Mouse (Mus musculus) heart, embryonic 16.5 days (tissue): ENCODE data around the gene Ldhd. TPM values are rescaled to one million over a fixed set of nuclear protein-coding genes. Genes with fewer than 3 reads are reported as not detected.

Experiments
- ATAC-seq: fragments of 200-750 bp; cut with Nextera tagmentation; replicated peaks from 2 replicates; pipeline ENCODE4 v1.8.0; 2017; ENCODE audit warnings: moderate number of reproducible peaks; ENCODE audit not compliant: insufficient read depth, low FRiP score; ENCODE audit errors: extremely low read depth
- H3K27ac ChIP-seq: fragments of 300-500 bp; sonication (generic); 2 replicates; pipeline ENCODE4 v1.5.1; 2014; ENCODE audit warnings: mild to moderate bottlenecking, low read length, control low read depth, moderate library complexity
- H3K27me3 ChIP-seq: fragments of 300-500 bp; sonication (generic); 2 replicates; pipeline ENCODE4 v1.6.1; 2014; ENCODE audit warnings: low read length, mixed read lengths; ENCODE audit not compliant: control insufficient read depth, insufficient read depth
- H3K36me3 ChIP-seq: fragments of 300-500 bp; sonication (generic); 2 replicates; pipeline ENCODE4 v1.6.1; 2014; ENCODE audit not compliant: control insufficient read depth, insufficient read depth
- H3K4me1 ChIP-seq: fragments of 300-500 bp; sonication (generic); 2 replicates; pipeline ENCODE4 v1.6.1; 2014; ENCODE audit warnings: low read length, mixed read lengths; ENCODE audit not compliant: control insufficient read depth, insufficient read depth
- H3K4me2 ChIP-seq: fragments of 300-500 bp; sonication (generic); 2 replicates; pipeline ENCODE4 v1.6.1; 2014; ENCODE audit warnings: low read depth, mild to moderate bottlenecking, control low read depth, low read length
- H3K4me3 ChIP-seq: fragments of 300-500 bp; sonication (generic); 2 replicates; pipeline ENCODE4 v1.5.1; 2014; ENCODE audit warnings: mild to moderate bottlenecking, control low read depth, low read length
- H3K9ac ChIP-seq: fragments of 300-500 bp; sonication (generic); 2 replicates; pipeline ENCODE4 v1.6.1; 2014; ENCODE audit warnings: low read length, control low read depth
- H3K9me3 ChIP-seq: fragments of 300-500 bp; sonication (generic); replicated peaks from 2 replicates; pipeline ENCODE4 v1.6.1; 2016; ENCODE audit warnings: low read length; ENCODE audit not compliant: control insufficient read depth
- WGBS: fragments of 180-500 bp; shearing (Covaris S2); extraction: QIAGEN DNeasy Blood & Tissue Kit; methylation state at CpG from one replicate; pipeline ENCODE4 v1.1.7; 2014; 5-methylcytosine and 5-hydroxymethylcytosine counted together
- polyA plus RNA-seq: library from polyadenylated mRNA; unstranded; fragments of >200 nt; fragmentation: Nextera tagmentation; extraction: Ambion mirVana; gene quantifications from 2 replicates; pipeline ENCODE4 v1.2.1, GENCODE M21; 2015

Gene Ldhd
- polyA plus RNA-seq, 1 experiment from 2014 or later, result 1.2 TPM

DNA sequence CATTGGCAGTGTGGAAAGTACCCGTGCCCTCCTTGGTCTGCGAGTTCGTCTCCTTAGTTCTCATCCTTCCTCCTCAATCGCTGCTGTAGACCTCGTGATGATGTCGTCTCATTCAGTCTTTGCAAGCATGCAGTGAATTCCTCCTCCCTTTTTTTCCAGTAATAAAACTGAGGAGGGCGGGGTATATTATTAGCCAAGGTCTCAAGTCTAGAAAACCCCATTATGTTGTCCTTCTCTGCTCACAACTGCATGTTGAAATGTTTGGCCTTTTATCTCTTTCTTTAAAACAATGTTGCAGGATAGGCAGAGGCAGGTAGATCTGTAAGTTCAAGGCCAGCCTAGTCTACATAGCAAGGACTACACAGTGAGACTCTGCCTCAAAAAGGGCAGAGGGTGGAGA is 22.8 kb downstream of the Ldhd start:
- H3K4me1 ChIP-seq, result no peaks in the 10 kb centered on the region
- H3K9me3 ChIP-seq, result no peaks in the 10 kb centered on the region
- H3K36me3 ChIP-seq, result peaks cover 5% of the 10 kb centered on the region; the same call in 1 of the 2 replicates
- no peak overlapping the region for H3K4me2 ChIP-seq
- no peak overlapping the region for H3K9ac ChIP-seq
- H3K27me3 ChIP-seq, result no peaks in the 10 kb centered on the region
- H3K4me3 ChIP-seq, result no peak overlapping the region
- H3K27ac ChIP-seq, result no peak overlapping the region
- 85% methylated on average over 7 of the region's 7 CpGs for WGBS
- ATAC-seq, result no peak

DNA sequence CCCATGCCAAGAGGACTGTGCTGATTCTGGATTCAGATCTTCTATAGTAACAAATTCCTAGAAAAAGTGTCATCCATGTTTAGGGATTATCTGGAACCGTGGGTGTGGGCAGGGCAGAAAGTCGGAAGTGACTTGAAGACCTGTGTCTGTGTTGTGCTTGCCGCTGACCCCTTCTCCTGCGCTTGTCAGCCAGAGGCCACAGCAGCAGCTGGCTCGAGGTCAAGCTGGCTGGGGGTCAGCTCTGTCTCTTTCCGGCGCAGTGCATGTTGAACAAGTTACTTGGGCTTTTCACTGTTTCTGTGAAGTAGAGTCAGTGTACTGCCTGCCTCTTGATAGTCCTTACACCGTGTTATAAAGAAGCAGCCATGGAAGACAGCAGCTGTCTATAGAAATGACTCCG is 23.2 kb downstream of the Ldhd start:
- no peaks in the 10 kb centered on the region for H3K27me3 ChIP-seq
- H3K27ac ChIP-seq, result no peak overlapping the region
- 77% methylated on average over 9 of the region's 9 CpGs for WGBS
- H3K36me3 ChIP-seq, result peaks cover 3% of the 10 kb centered on the region; the same call in 1 of the 2 replicates
- no peaks in the 10 kb centered on the region for H3K9me3 ChIP-seq
- H3K4me3 ChIP-seq, result no peak overlapping the region
- no peak overlapping the region for H3K9ac ChIP-seq
- H3K4me1 ChIP-seq, result no peaks in the 10 kb centered on the region
- no peak for ATAC-seq
- H3K4me2 ChIP-seq, result no peak overlapping the region

DNA sequence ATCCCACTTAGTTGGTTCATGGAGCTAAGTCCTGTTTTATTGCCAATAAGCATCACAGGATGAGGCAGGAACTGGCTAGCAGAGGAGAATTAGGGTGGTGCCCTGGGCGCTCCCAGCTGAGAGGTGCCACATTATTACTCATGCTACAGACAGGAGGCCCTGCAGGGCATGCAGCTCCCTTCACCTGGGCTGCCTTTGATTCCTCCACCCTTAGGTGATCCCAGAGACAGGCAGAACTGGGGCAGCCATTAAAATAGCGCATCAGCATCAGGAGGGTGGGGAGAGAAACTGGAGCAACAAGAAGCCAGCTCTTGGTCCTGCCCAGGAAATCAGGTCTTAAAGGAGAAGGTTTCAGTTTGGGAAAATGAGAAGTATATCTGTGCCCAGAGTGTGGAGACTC is 25.2 kb downstream of the Ldhd start:
- ATAC-seq, result no peak
- Histone ChIP-seq H3K4me1 (peaks cover 4% of the 10 kb centered on the region), H3K27ac (no peak overlapping the region), H3K4me2 (no peak overlapping the region), H3K9ac (no peak overlapping the region), H3K27me3 (no peaks in the 10 kb centered on the region), H3K36me3 (no peaks in the 10 kb centered on the region), H3K9me3 (no peaks in the 10 kb centered on the region), H3K4me3 (no peak overlapping the region)
- 85% methylated on average over 2 of the region's 2 CpGs for WGBS

DNA sequence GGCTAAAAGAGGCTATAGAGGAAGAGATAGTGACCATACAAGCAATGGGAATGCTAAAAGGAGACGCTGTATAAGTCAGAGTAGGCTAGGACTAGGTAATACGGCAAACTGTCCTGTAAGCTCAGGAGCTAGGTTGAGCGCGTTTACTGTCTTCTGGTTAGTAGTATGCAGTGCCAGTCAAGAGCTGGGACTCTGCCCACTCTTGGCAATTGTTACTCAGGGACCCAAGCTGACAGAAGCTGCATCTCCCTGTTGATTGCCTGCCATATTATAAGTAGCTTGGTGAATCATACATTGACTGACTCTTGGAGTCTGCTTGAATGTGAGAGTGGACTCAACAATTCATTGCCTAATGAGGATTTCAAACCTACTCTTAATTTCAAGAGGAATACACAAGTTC is 28.1 kb downstream of the Ldhd start:
- WGBS, result 96% methylated on average over 4 of the region's 4 CpGs
- no peaks in the 10 kb centered on the region for H3K36me3 ChIP-seq
- no peak overlapping the region for H3K4me2 ChIP-seq
- no peak overlapping the region for H3K27ac ChIP-seq
- no peaks in the 10 kb centered on the region for H3K27me3 ChIP-seq
- no peak overlapping the region for H3K4me3 ChIP-seq
- H3K9ac ChIP-seq, result no peak overlapping the region
- peaks cover 28% of the 10 kb centered on the region for H3K4me1 ChIP-seq
- H3K9me3 ChIP-seq, result no peaks in the 10 kb centered on the region
- no peak for ATAC-seq

DNA sequence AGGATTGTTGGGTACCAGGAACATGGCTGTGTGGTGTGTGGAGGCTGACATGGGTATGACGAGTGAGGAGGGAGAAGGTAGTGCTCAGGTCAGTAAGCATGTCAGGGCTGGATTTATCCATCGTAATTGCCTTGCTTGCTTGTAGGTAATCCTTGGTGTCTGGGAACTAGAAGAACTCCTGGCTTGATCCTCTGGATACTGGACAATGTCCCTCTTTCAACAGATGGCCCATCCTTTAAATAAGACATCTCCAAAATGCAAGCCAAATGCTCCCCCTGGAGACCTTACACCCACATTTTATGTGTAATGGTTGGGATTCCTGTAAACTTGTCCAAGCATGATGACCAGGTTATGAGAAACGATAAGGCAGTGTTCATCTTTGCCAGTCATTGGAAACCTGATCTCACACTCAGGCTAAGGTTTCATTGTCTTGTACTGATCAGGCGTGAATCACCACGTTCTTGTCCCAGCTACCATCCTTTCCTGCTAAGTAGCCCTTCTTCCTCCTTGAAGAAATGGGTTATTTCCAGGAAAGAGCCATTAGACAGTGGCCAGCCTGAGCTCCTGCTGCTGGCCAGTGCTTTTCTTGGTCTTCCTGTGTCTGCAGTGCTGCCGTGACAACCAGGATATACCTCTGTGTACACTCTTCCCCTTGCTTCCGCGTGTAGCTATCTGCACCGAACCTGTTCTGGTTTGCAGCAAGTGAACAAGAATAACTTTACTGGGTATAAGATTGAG is 30.3 kb downstream of the Ldhd start:
- no peak for ATAC-seq
- H3K9me3 ChIP-seq, result no peaks in the 10 kb centered on the region
- WGBS, result 68% methylated on average over 9 of the region's 9 CpGs

DNA sequence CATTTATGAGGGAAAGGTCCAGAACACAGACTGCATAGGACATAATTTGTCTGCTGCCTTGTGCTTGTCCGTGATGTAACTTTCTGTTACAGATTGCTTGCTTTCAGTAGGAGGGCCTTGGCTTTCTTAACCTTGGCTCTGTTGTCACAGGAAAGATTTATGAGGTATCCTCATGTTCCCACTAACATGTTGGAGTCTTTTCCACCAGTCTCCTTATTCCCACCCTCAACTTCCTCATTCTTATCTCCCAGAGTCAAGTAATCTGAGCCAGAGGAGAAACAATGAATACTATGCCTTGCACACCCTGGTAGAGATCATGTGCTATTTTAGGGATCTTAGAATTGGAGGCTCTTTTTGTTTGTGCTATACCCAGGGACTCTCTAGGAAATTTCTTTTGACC is 32.9 kb downstream of the Ldhd start:
- Histone ChIP-seq H3K36me3 (no peaks in the 10 kb centered on the region), H3K4me1 (peaks cover 75% of the 10 kb centered on the region), H3K27ac (peak overlapping the region; percentile 92), H3K27me3 (no peaks in the 10 kb centered on the region), H3K9ac (peak overlapping the region; percentile 49), H3K4me3 (no peak overlapping the region), H3K9me3 (no peaks in the 10 kb centered on the region), H3K4me2 (peak overlapping the region; percentile 61)
- ATAC-seq, result peak; percentile 39
- 38% methylated on average over 1 of the region's 1 CpGs for WGBS

More for the DNA sequence above, 30.3 kb downstream of the Ldhd start:
- H3K27ac ChIP-seq, result peak overlapping the region; percentile 34; the same call in 1 of the 2 replicates
- no peak overlapping the region for H3K4me2 ChIP-seq
- H3K4me1 ChIP-seq, result peaks cover 49% of the 10 kb centered on the region
- H3K4me3 ChIP-seq, result no peak overlapping the region
- H3K27me3 ChIP-seq, result no peaks in the 10 kb centered on the region
- no peaks in the 10 kb centered on the region for H3K36me3 ChIP-seq
- H3K9ac ChIP-seq, result no peak overlapping the region

DNA sequence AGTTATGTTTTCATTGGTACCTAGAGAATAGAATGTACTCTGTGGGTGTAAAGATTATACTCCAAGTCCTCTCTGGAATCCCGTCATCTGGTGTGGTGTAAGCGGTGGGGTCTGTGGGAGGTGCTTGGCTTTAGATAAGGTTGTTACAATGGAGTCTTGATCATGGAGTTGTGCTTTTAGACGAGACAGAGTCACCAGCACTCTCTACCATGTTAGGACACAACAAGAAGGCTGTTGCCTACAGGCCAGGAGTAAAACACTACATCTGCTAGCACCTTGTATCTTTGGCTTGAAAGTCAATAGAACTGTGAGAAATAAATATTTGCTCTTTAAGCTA is 33.7 kb downstream of the Ldhd start:
- Histone ChIP-seq H3K27ac (peak overlapping the region; percentile 92), H3K9ac (peak overlapping the region; percentile 49; the same call in 1 of the 2 replicates), H3K4me3 (no peak overlapping the region), H3K27me3 (no peaks in the 10 kb centered on the region), H3K4me1 (peaks cover 80% of the 10 kb centered on the region), H3K9me3 (no peaks in the 10 kb centered on the region), H3K36me3 (no peaks in the 10 kb centered on the region), H3K4me2 (peak overlapping the region; percentile 61)
- WGBS, result 9% methylated on average over 3 of the region's 3 CpGs
- ATAC-seq, result no peak

DNA sequence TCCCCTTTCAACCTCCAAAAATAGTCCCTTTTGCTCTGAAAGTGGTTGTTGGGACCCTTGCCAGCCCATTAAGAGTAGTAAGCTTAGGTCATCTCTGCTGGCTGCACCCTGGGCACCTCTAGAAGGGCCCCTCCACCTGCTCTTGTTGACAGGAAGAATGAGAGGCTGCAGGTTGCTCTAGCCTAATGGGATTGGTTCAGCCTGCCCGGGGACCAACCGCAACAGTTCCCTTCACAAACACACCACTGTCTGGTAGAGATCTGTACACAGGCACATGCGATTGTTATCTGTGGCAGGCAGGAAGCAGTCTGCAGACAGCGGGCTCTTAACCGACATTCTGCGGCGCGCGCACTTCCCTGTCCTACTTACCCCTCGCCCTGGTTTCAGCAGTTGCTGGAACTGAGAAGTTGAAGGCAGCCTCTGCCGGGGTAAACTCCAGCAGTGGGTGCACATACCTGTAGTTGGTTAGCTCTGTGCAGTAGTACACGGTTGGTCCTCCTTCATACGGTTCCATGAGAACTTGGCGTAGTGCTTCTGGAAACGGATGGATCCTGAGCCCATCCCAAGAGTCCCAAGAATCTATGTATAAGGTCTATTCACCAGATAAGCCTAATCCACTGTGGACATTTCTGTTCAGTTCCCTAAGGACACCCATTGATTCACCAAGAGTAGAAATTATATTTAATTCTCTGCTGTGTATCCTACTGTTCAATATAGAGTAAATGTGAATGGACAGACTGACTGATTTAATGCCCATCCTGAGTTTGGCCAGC is 34.3 kb downstream of the Ldhd start:
- H3K27me3 ChIP-seq, result no peaks in the 10 kb centered on the region
- H3K36me3 ChIP-seq, result no peaks in the 10 kb centered on the region
- H3K4me2 ChIP-seq, result peak overlapping the region; percentile 61
- 20% methylated on average over 15 of the region's 15 CpGs for WGBS
- H3K4me1 ChIP-seq, result peaks cover 80% of the 10 kb centered on the region
- H3K27ac ChIP-seq, result peak overlapping the region; percentile 92
- no peaks in the 10 kb centered on the region for H3K9me3 ChIP-seq
- peak; percentile 84 for ATAC-seq
- H3K9ac ChIP-seq, result peak overlapping the region; percentile 49
- H3K4me3 ChIP-seq, result peak overlapping the region; percentile 30

DNA sequence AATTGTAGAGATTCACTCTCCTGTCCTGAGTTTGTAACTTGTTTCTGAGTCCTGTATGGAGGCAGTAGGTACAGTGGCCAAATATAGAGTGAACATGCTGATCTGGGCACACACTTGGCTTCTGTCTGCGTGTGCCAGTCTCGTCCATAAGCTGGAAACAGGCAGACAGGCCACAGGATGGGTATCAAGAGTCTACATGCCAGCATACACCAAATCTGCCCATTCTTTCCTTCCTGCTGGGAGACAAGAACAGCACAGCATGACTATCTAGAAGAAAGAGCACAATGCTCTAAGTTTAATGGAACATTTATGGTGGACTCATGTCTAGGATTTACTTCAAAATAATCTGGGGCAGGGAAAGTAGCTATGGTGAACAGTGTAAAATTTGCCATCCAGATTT is 35.2 kb downstream of the Ldhd start:
- H3K9ac ChIP-seq, result peak overlapping the region; percentile 13; the same call in 1 of the 2 replicates
- no peak for ATAC-seq
- H3K4me2 ChIP-seq, result peak overlapping the region; percentile 61; the same call in 1 of the 2 replicates
- WGBS, result 41% methylated on average over 2 of the region's 2 CpGs
- peaks cover 79% of the 10 kb centered on the region for H3K4me1 ChIP-seq
- no peaks in the 10 kb centered on the region for H3K27me3 ChIP-seq
- peak overlapping the region; percentile 92 for H3K27ac ChIP-seq
- H3K36me3 ChIP-seq, result no peaks in the 10 kb centered on the region
- H3K9me3 ChIP-seq, result no peaks in the 10 kb centered on the region
- H3K4me3 ChIP-seq, result no peak overlapping the region
